Mouse (Mus musculus): ENCODE data around the gene Anxa7. TPM values are rescaled to one million over a fixed set of nuclear protein-coding genes. Genes with fewer than 3 reads are reported as not detected.

Gene Anxa7
- polyA plus RNA-seq, 1 experiment from 2014 or later: 33.6 TPM

DNA sequence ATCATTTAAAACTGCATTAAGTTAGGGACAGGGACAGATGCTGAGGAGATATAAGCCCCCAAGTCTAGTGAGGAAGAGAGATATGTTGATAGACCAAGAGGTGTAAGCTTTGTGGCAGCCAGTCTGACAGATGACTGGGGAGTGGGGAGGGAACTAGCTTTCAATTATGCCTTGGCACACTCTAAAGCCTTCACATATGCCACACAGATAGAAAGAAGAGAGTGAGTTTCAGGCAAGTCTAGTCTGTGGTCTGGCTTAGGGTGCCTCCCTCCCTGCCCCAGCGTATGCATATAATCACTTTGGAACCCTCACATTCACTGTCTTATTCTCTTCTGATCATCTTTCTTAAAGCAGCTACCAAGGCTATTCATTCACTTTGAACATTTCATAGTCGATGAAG, 28.6 kb downstream of the Anxa7 start:
- H3K36me3 ChIP-seq (ENCODE audit: control insufficient read depth, insufficient read depth): peaks cover 11% of the 10 kb centered on the region
- WGBS: 14% methylated on average over 2 of the region's 2 CpGs
- H3K4me3 ChIP-seq (ENCODE audit: low read depth, low read length): peak overlapping the region; percentile 29
- H3K4me2 ChIP-seq (replicated peaks; ENCODE audit: low read depth): peak overlapping the region; percentile 65
- H3K27me3 ChIP-seq (replicated peaks; ENCODE audit: control insufficient read depth, insufficient read depth, low read length): no peaks in the 10 kb centered on the region
- TF ChIP-seq CTCF (IDR thresholded peaks at IDR 0.05; ENCODE audit: low read depth): no peak
- 0 out of 2 replicates have a peak overlapping the region, but pooled peaks have one; percentile 0 for H3K9ac ChIP-seq (ENCODE audit: low read depth, low read length)
- no peak for ATAC-seq
- H3K9me3 ChIP-seq (ENCODE audit: control insufficient read depth): no peaks in the 10 kb centered on the region
- no peaks in the 10 kb centered on the region for H3K4me1 ChIP-seq (replicated peaks; ENCODE audit: control insufficient read depth, insufficient read depth, low read length)
- no peak overlapping the region for H3K27ac ChIP-seq (ENCODE audit: low read depth, low read length)

DNA sequence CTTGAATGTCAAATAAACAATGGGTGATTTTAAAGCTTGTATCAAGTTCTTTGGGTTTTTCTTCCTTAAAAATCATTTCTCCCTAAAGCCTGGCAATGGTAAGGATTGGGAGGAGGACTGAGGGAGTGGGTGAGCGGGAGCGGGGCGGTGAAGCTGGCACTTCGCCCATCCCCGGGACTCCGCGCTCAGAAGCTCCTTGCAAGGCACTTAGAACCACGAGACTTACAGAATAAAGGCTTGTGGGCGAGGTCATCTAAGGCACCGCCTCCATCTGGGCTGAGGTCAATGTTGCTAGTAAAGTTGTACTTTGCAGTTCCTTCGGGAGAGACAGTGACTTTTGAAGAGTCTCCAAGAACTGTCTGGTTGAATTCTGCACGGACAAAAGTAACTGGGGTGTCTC, 32.7 kb downstream of the Anxa7 start:
- Histone ChIP-seq H3K4me2 (replicated peaks; ENCODE audit: low read depth) (no peak overlapping the region; the same call in 1 of the 2 replicates), H3K9ac (ENCODE audit: low read depth, low read length) (no peak overlapping the region), H3K4me3 (ENCODE audit: low read depth, low read length) (no peak overlapping the region), H3K27me3 (replicated peaks; ENCODE audit: control insufficient read depth, insufficient read depth, low read length) (no peaks in the 10 kb centered on the region), H3K27ac (ENCODE audit: low read depth, low read length) (no peak overlapping the region), H3K9me3 (ENCODE audit: control insufficient read depth) (no peaks in the 10 kb centered on the region), H3K4me1 (replicated peaks; ENCODE audit: control insufficient read depth, insufficient read depth, low read length) (no peaks in the 10 kb centered on the region), H3K36me3 (ENCODE audit: control insufficient read depth, insufficient read depth) (no peaks in the 10 kb centered on the region)
- ATAC-seq: no peak
- no peak for TF ChIP-seq CTCF (IDR thresholded peaks at IDR 0.05; ENCODE audit: low read depth)
- 42% methylated on average over 12 of the region's 12 CpGs for WGBS

DNA sequence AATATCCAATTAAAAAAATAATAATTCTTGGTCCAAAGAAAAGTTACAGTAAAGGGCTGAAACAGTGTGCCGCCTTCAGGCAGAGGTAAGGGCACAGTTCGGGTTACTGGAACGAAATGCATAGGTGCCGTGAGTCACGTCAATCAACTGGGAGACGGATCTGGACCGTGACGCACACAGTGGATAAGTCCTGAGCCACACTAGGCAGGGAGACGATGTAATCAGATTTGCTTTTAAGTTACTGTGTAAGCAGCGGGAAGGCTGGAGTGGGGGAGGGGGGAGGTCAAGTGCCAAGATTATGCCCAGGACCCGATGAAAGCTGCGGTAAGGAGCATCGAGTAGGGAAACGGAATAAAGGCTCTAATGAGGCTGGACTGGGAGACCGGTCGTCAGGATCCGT, 37.7 kb downstream of the Anxa7 start:
- no peak for ATAC-seq
- no peak overlapping the region for H3K27ac ChIP-seq (ENCODE audit: low read depth, low read length)
- no peaks in the 10 kb centered on the region for H3K36me3 ChIP-seq (ENCODE audit: control insufficient read depth, insufficient read depth)
- no peak overlapping the region for H3K4me3 ChIP-seq (ENCODE audit: low read depth, low read length)
- no peaks in the 10 kb centered on the region for H3K27me3 ChIP-seq (replicated peaks; ENCODE audit: control insufficient read depth, insufficient read depth, low read length)
- no peaks in the 10 kb centered on the region for H3K4me1 ChIP-seq (replicated peaks; ENCODE audit: control insufficient read depth, insufficient read depth, low read length)
- TF ChIP-seq CTCF (IDR thresholded peaks at IDR 0.05; ENCODE audit: low read depth): no peak
- H3K4me2 ChIP-seq (replicated peaks; ENCODE audit: low read depth): no peak overlapping the region
- WGBS: 70% methylated on average over 17 of the region's 17 CpGs
- H3K9me3 ChIP-seq (ENCODE audit: control insufficient read depth): no peaks in the 10 kb centered on the region
- no peak overlapping the region for H3K9ac ChIP-seq (ENCODE audit: low read depth, low read length)

DNA sequence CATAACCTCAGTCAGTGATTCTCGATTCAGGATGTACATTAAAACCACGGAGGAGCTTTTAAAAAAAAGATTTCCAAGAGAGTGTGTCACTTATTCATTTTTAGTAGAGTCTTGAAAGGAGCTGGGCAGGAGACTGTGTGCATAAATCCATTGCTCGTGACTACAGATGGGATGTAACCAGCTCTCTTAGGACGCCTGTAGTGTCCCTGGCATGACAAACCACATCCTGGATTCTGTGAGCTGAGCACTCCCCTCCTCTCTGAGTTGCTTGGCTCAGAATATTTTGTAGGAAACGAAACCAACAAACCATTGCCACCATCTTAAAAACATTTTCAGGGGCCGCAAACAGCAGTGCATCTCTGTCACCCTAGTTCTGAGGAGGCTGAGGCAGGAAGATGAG, 43.0 kb downstream of the Anxa7 start:
- Histone ChIP-seq H3K27me3 (replicated peaks; ENCODE audit: control insufficient read depth, insufficient read depth, low read length) (no peaks in the 10 kb centered on the region), H3K27ac (ENCODE audit: low read depth, low read length) (no peak overlapping the region), H3K36me3 (ENCODE audit: control insufficient read depth, insufficient read depth) (no peaks in the 10 kb centered on the region), H3K4me3 (ENCODE audit: low read depth, low read length) (no peak overlapping the region), H3K4me1 (replicated peaks; ENCODE audit: control insufficient read depth, insufficient read depth, low read length) (no peaks in the 10 kb centered on the region), H3K9ac (ENCODE audit: low read depth, low read length) (no peak overlapping the region), H3K9me3 (ENCODE audit: control insufficient read depth) (no peaks in the 10 kb centered on the region), H3K4me2 (replicated peaks; ENCODE audit: low read depth) (no peak overlapping the region)
- 68% methylated on average over 6 of the region's 6 CpGs for WGBS
- TF ChIP-seq CTCF (IDR thresholded peaks at IDR 0.05; ENCODE audit: low read depth): no peak
- no peak for ATAC-seq

DNA sequence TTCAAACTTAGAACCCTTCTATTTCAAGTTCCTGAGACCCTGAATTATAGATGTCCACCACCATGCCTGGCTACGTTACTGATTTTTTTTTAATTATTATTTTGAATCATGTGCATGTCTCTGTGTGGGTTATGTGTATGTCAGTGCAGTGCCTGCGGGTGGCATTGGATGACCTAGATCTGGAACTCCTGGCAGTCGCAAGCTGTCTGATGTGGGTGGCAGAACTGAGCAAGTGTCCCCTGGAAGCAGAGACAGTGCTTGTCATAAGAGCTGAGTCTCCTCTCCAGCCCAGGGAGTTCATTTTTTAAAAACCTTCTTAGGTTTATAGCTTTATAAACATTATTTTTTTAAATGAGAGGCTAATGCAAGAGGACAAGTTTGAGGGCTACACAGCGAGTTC, 47.5 kb downstream of the Anxa7 start:
- Histone ChIP-seq H3K4me2 (replicated peaks; ENCODE audit: low read depth) (no peak overlapping the region), H3K9ac (ENCODE audit: low read depth, low read length) (no peak overlapping the region), H3K27ac (ENCODE audit: low read depth, low read length) (no peak overlapping the region), H3K4me3 (ENCODE audit: low read depth, low read length) (no peak overlapping the region), H3K36me3 (ENCODE audit: control insufficient read depth, insufficient read depth) (no peaks in the 10 kb centered on the region), H3K27me3 (replicated peaks; ENCODE audit: control insufficient read depth, insufficient read depth, low read length) (no peaks in the 10 kb centered on the region), H3K4me1 (replicated peaks; ENCODE audit: control insufficient read depth, insufficient read depth, low read length) (no peaks in the 10 kb centered on the region), H3K9me3 (ENCODE audit: control insufficient read depth) (no peaks in the 10 kb centered on the region)
- no peak for TF ChIP-seq CTCF (IDR thresholded peaks at IDR 0.05; ENCODE audit: low read depth)
- 82% methylated on average over 4 of the region's 4 CpGs for WGBS
- no peak for ATAC-seq

DNA sequence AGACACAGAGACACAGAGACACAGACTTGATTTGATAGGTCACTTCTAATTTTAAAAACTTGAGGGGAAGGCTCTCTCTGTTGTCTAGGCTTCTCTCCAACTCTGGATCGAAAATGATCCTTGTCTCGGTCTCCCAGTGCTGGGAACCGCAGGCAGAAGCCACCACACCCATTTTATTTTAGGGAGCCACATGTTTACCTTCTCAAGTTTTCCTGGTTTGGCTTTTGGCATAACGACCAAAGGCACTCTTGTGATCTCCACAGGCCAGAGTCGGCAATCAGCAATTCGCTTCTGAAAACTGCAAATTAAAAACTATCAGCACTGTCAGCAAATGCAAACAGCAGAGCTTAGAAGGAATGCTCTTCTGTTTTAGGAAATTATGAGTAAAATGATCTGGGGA, 48.2 kb downstream of the Anxa7 start:
- TF ChIP-seq CTCF (IDR thresholded peaks at IDR 0.05; ENCODE audit: low read depth): no peak
- no peaks in the 10 kb centered on the region for H3K9me3 ChIP-seq (ENCODE audit: control insufficient read depth)
- H3K4me1 ChIP-seq (replicated peaks; ENCODE audit: control insufficient read depth, insufficient read depth, low read length): no peaks in the 10 kb centered on the region
- no peak overlapping the region for H3K4me2 ChIP-seq (replicated peaks; ENCODE audit: low read depth)
- H3K36me3 ChIP-seq (ENCODE audit: control insufficient read depth, insufficient read depth): no peaks in the 10 kb centered on the region
- H3K4me3 ChIP-seq (ENCODE audit: low read depth, low read length): no peak overlapping the region
- 61% methylated on average over 6 of the region's 6 CpGs for WGBS
- no peak overlapping the region for H3K9ac ChIP-seq (ENCODE audit: low read depth, low read length)
- H3K27me3 ChIP-seq (replicated peaks; ENCODE audit: control insufficient read depth, insufficient read depth, low read length): no peaks in the 10 kb centered on the region
- ATAC-seq: no peak
- no peak overlapping the region for H3K27ac ChIP-seq (ENCODE audit: low read depth, low read length)

DNA sequence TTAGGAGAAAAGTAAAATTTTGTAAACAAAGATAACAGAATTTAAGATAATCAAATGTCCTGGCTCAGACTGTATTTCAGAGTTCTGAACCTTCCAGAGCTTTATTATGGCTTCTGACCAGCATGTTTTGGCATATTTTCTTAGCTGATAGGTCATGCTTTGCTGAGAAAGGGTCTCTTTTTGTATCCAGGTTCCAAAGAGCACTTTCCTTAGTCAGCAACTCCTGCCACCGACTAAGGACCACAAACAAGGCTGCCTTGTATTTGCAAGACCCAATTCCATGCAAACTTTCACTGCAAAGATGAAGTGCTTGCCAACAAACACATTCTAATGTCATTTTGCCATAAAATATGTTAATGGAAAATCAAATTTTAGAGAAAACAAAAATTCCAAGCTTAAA, 50.1 kb downstream of the Anxa7 start:
- no peak overlapping the region for H3K9ac ChIP-seq (ENCODE audit: low read depth, low read length)
- 62% methylated on average over 1 of the region's 1 CpGs for WGBS
- no peak for ATAC-seq
- H3K4me1 ChIP-seq (replicated peaks; ENCODE audit: control insufficient read depth, insufficient read depth, low read length): no peaks in the 10 kb centered on the region
- H3K27ac ChIP-seq (ENCODE audit: low read depth, low read length): no peak overlapping the region
- no peak overlapping the region for H3K4me2 ChIP-seq (replicated peaks; ENCODE audit: low read depth)
- H3K36me3 ChIP-seq (ENCODE audit: control insufficient read depth, insufficient read depth): no peaks in the 10 kb centered on the region
- H3K4me3 ChIP-seq (ENCODE audit: low read depth, low read length): no peak overlapping the region
- no peak for TF ChIP-seq CTCF (IDR thresholded peaks at IDR 0.05; ENCODE audit: low read depth)
- H3K27me3 ChIP-seq (replicated peaks; ENCODE audit: control insufficient read depth, insufficient read depth, low read length): no peaks in the 10 kb centered on the region
- H3K9me3 ChIP-seq (ENCODE audit: control insufficient read depth): no peaks in the 10 kb centered on the region

Measured in intestine, postnatal 0 days (tissue).